Mouse (Mus musculus): ENCODE measurements at regions not wholly inside any gene's neighbourhood (a gene's known extent, or its start where the extent isn't known, plus 50 kb on each side); places are given as distances from the start of the nearest gene placed in this dataset.

GRCm38 (mm10) chr12:9176198-9176597 lies 146.4 kb downstream of the Ttc32 start:
- DNase-seq = no peak

GRCm38 (mm10) chr12:9178626-9179025 lies 148.8 kb downstream of the Ttc32 start:
- DNase-seq = no peak

GRCm38 (mm10) chr12:9180677-9181076 lies 150.9 kb downstream of the Ttc32 start:
- no peak for DNase-seq

- no peak for DNase-seq
Measured at GRCm38 (mm10) chr12:9191721-9192120, 161.9 kb downstream of the Ttc32 start.

GRCm38 (mm10) chr12:9199321-9199720 lies 169.5 kb downstream of the Ttc32 start:
- no peak for DNase-seq

- no peak for DNase-seq
Measured at GRCm38 (mm10) chr12:9212211-9212610, 182.4 kb downstream of the Ttc32 start.

GRCm38 (mm10) chr12:9224971-9225370 lies 195.2 kb downstream of the Ttc32 start:
- DNase-seq = no peak

- no peak for DNase-seq
Measured at GRCm38 (mm10) chr12:9227901-9228300, 198.1 kb downstream of the Ttc32 start.

- DNase-seq = peak; percentile 11
Measured at GRCm38 (mm10) chr12:9228486-9228885, 198.7 kb downstream of the Ttc32 start.

- no peak for DNase-seq
Measured at GRCm38 (mm10) chr12:9229981-9230380, 200.2 kb downstream of the Ttc32 start.

GRCm38 (mm10) chr12:9230576-9230975 lies 200.8 kb downstream of the Ttc32 start:
- no peak for DNase-seq

GRCm38 (mm10) chr12:9232431-9232830 lies 202.6 kb downstream of the Ttc32 start:
- no peak for DNase-seq

GRCm38 (mm10) chr12:9235866-9236265 lies 206.1 kb downstream of the Ttc32 start:
- DNase-seq = no peak

GRCm38 (mm10) chr12:9237538-9237937 lies 207.7 kb downstream of the Ttc32 start:
- DNase-seq = no peak

- DNase-seq = no peak
Measured at GRCm38 (mm10) chr12:9237955-9238354, 208.2 kb downstream of the Ttc32 start.

GRCm38 (mm10) chr12:9247506-9247905 lies 217.7 kb downstream of the Ttc32 start:
- DNase-seq = no peak

- DNase-seq = peak; percentile 21
Measured at GRCm38 (mm10) chr12:9251772-9252171, 222.0 kb downstream of the Ttc32 start.

- no peak for DNase-seq
Measured at GRCm38 (mm10) chr12:9253306-9254074, 223.7 kb downstream of the Ttc32 start.

GRCm38 (mm10) chr12:9254301-9254860 lies 224.6 kb downstream of the Ttc32 start:
- DNase-seq = no peak

GRCm38 (mm10) chr12:9255661-9256486 lies 226.1 kb downstream of the Ttc32 start:
- no peak for DNase-seq

- no peak for DNase-seq
Measured at GRCm38 (mm10) chr12:9256487-9256820, 226.7 kb downstream of the Ttc32 start.

- DNase-seq = no peak
Measured at GRCm38 (mm10) chr12:9258221-9258620, 228.4 kb downstream of the Ttc32 start.

GRCm38 (mm10) chr12:9261662-9262061 lies 231.9 kb downstream of the Ttc32 start:
- DNase-seq = no peak

GRCm38 (mm10) chr12:9266221-9266620 lies 236.4 kb downstream of the Ttc32 start:
- no peak for DNase-seq

All from adrenal gland, adult 8-10 months (tissue).